Mouse (Mus musculus): ENCODE data around the gene Dgki.

DNA sequence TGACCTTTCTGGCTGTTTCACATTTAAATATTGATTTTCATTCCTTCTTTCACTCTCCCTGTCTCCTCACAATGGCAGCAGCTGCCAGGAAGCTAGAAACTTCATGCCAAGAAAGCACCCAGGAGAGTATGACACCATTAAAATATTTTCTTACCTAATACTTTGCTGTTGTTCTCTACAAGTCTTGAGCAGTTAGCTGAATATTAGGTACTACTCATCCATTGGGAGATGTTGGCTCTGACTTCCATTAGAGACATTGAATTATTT is 480.3 kb downstream of the Dgki start:
- no peak for TF ChIP-seq CTCF (IDR thresholded peaks at IDR 0.05; ENCODE audit: extremely low read depth, insufficient read length, insufficient replicate concordance, low read depth, low read length)
- no peak for TF ChIP-seq POLR2A (IDR thresholded peaks at IDR 0.05; ENCODE audit: low read depth, low read length)
